Mouse (Mus musculus) erythroid progenitor cell, adult 5-6 weeks (primary cell): Measurements from ENCODE around the gene Hmces. TPM values are rescaled to one million over a fixed set of nuclear protein-coding genes. Genes with fewer than 3 reads are reported as not detected.

Source experiments
- ATAC-seq: replicated peaks from 2 replicates; pipeline ENCODE4 v1.8.0; 2016; ENCODE audit warnings: moderate number of reproducible peaks, mild to moderate bottlenecking, moderate TSS enrichment, inconsistent platforms; ENCODE audit not compliant: poor library complexity, low FRiP score, severe bottlenecking
- total RNA-seq, 2 experiments: library from RNA; stranded (forward) in 1 of 2; stranded (reverse) in 1 of 2; fragments of 150-400 nt in 1 of 2; fragments of 186-747, 209-891 nt in 1 of 2; gene quantifications; 2 replicates each; pipeline versions ENCODE4 v1.2.3 to v1.2.4; 2015 to 2017; ENCODE audit warnings: low replicate concordance in 2 of 2

Gene Hmces
- total RNA-seq (2015; ENCODE audit: low replicate concordance) (13.0 and 21.4 TPM in 2 replicates), total RNA-seq (2017; ENCODE audit: low replicate concordance) (8.8 and 30.4 TPM in 2 replicates)

GRCm38 (mm10) chr6:87913661-87914325 is at the start of gene Hmces:
Gene Hmces, plus strand, starts transcription at chr6:87913935.
- ATAC-seq, result peak; percentile 88

- ATAC-seq, result no peak
Measured at GRCm38 (mm10) chr6:87866211-87866610, 47.5 kb upstream of the Hmces start.

GRCm38 (mm10) chr6:87867256-87867655 is 46.5 kb upstream of the Hmces start:
- no peak for ATAC-seq

- ATAC-seq, result no peak
Measured at GRCm38 (mm10) chr6:87868871-87869506, 44.7 kb upstream of the Hmces start.

GRCm38 (mm10) chr6:87870440-87870839 is 43.3 kb upstream of the Hmces start:
- no peak for ATAC-seq

- ATAC-seq, result no peak
Measured at GRCm38 (mm10) chr6:87871240-87871639, 42.5 kb upstream of the Hmces start.

- no peak for ATAC-seq
Measured at GRCm38 (mm10) chr6:87873104-87873503, 40.6 kb upstream of the Hmces start.

- no peak for ATAC-seq
Measured at GRCm38 (mm10) chr6:87873963-87874362, 39.8 kb upstream of the Hmces start.

- ATAC-seq, result no peak
Measured at GRCm38 (mm10) chr6:87875083-87875482, 38.7 kb upstream of the Hmces start.

- no peak for ATAC-seq
Measured at GRCm38 (mm10) chr6:87875562-87875961, 38.2 kb upstream of the Hmces start.

GRCm38 (mm10) chr6:87876068-87876643 is 37.6 kb upstream of the Hmces start:
- ATAC-seq, result no peak

- ATAC-seq, result no peak
Measured at GRCm38 (mm10) chr6:87879010-87879409, 34.7 kb upstream of the Hmces start.

- no peak for ATAC-seq
Measured at GRCm38 (mm10) chr6:87879628-87880027, 34.1 kb upstream of the Hmces start.

GRCm38 (mm10) chr6:87882221-87882620 is 31.5 kb upstream of the Hmces start:
- no peak for ATAC-seq

GRCm38 (mm10) chr6:87882816-87883215 is 30.9 kb upstream of the Hmces start:
- ATAC-seq, result no peak

- ATAC-seq, result no peak
Measured at GRCm38 (mm10) chr6:87886721-87887120, 27.0 kb upstream of the Hmces start.

GRCm38 (mm10) chr6:87887594-87888233 is 26.0 kb upstream of the Hmces start, which contains the start of gene Copg1:
Gene Copg1, plus strand, starts transcription at chr6:87887814.
- ATAC-seq, result peak; percentile 97

GRCm38 (mm10) chr6:87893931-87894330 is 19.8 kb upstream of the Hmces start:
- no peak for ATAC-seq

GRCm38 (mm10) chr6:87898028-87898427 is 15.7 kb upstream of the Hmces start:
- no peak for ATAC-seq

- no peak for ATAC-seq
Measured at GRCm38 (mm10) chr6:87906632-87907031, 7.1 kb upstream of the Hmces start.

- no peak for ATAC-seq
Measured at GRCm38 (mm10) chr6:87909181-87909580, 4.6 kb upstream of the Hmces start.
